Mouse (Mus musculus): Measurements from ENCODE around the gene Rab10.

DNA sequence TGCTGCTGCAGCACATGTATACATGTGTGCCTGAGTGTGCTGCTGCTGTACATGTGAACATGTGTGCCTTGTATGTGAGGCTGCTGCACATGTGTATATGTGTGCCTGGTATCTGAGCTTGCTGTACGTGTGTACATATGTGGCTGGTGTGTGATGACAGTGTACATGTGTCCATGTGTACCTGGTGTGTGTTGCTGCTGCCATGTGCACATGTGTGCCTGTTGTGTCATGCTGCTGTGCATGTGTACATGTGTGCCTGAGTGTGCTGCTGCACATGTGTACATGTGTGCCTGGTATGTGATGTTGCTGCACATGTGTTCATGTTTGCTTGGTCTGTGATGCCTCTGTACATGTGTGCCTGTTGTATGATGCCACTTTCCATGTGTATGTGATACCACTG, 70.2 kb downstream of the Rab10 start:
- TF ChIP-seq CTCF (IDR thresholded peaks at IDR 0.05; ENCODE audit: low read depth, low read length), result no peak
- TF ChIP-seq EP300 (IDR thresholded peaks at IDR 0.05; ENCODE audit: insufficient read depth, low read depth, low read length), result no peak
- TF ChIP-seq POLR2A (IDR thresholded peaks at IDR 0.05; ENCODE audit: insufficient read depth, low read length), result no peak
